ENCODE assay signal across 22 mouse cellular contexts in genomic region chr6:73082571-73082970, GRCm38 (mm10).
A peak's percentile ranks its signal among the peaks of the same experiment; 100 is the strongest.
DNase-seq lines count a peak whose midpoint lies in the region; ATAC-seq and TF ChIP-seq lines count a peak whose summit lies in the region.
"Had no signal": no experiment of that assay in that cellular context is flagged by ENCODE, and none has a peak within 500 bp of the region (broad histone marks: within the 10 kb centered on the region; RNA-seq: fewer than 3 reads in every experiment).

No protein-coding gene starts in this region.

- WGBS in heart, adult 2 months = 87% methylated on average over 9 of the region's 9 CpGs
- 93% methylated on average over 9 of the region's 9 CpGs for WGBS in midbrain, embryonic 11.5 days
- WGBS in midbrain, embryonic 10.5 days = 92% methylated on average over 9 of the region's 9 CpGs

- ATAC-seq in midbrain, embryonic 11.5 days (ENCODE audit: low FRiP score) = no peak
- ATAC-seq: activated CD4-positive, CD25-positive, alpha-beta regulatory T cell, adult 4 months; CD4-positive, CD25-positive, alpha-beta regulatory T cell, adult 4 months; Patski had no signal

- no peak overlapping the region for H3K4me3 ChIP-seq in heart, adult 2 months
- H3K4me3 ChIP-seq in midbrain, embryonic 11.5 days (ENCODE audit: low read depth, low read length) = no peak overlapping the region
- no peak overlapping the region for H3K4me3 ChIP-seq in midbrain, embryonic 10.5 days
- no peak overlapping the region for H3K4me3 ChIP-seq in CH12.LX (replicated peaks in 1 of 3; ENCODE audit: low read depth in 2 of 3, low read length in 2 of 3, poor library complexity in 1 of 3)

- TF ChIP-seq EP300 in heart, adult 2 months (IDR thresholded peaks at IDR 0.05; ENCODE audit: insufficient read depth, low read depth, low read length) = no peak
- TF ChIP-seq EP300 in CH12.LX (IDR thresholded peaks at IDR 0.05; ENCODE audit: low read length) = peak; percentile 87

- no peak for TF ChIP-seq CTCF in heart, adult 2 months (IDR thresholded peaks at IDR 0.05)
- TF ChIP-seq CTCF in CH12.LX (conservative IDR thresholded peaks at IDR 0.05 in 1 of 2, IDR thresholded peaks at IDR 0.05 in 1 of 2; ENCODE audit: low read depth in 2 of 2, low read length in 2 of 2) = no peak

- TF ChIP-seq POLR2A in heart, adult 2 months (IDR thresholded peaks at IDR 0.05; ENCODE audit: insufficient read depth, low read depth, low read length) = no peak
- TF ChIP-seq POLR2A in CH12.LX (IDR thresholded peaks at IDR 0.05; ENCODE audit: low read depth, low read length) = no peak

- dilution Hi-C loops in CH12.LX (cut with MboI; ENCODE audit: extremely low pct_ligation_motif_present, extremely low pct_unique_long_range_greater_than_20kb, low sequenced_read_pairs) = no loop called here

- H3K27me3 ChIP-seq in heart, adult 2 months (ENCODE audit: control insufficient read depth, insufficient read depth, low read length) = no peaks in the 10 kb centered on the region
- no peaks in the 10 kb centered on the region for H3K27me3 ChIP-seq in midbrain, embryonic 11.5 days (ENCODE audit: control insufficient read depth, insufficient read depth, low read length)
- no peaks in the 10 kb centered on the region for H3K27me3 ChIP-seq in midbrain, embryonic 10.5 days (ENCODE audit: low read depth, poor library complexity, severe bottlenecking)
- no peaks in the 10 kb centered on the region for H3K27me3 ChIP-seq in CH12.LX (replicated peaks)

- no peak for TF ChIP-seq RAD21 in CH12.LX (IDR thresholded peaks at IDR 0.05; ENCODE audit: low read depth, low read length)

- H3K4me1 ChIP-seq in heart, adult 2 months (ENCODE audit: control insufficient read depth, insufficient read depth, low read length) = no peaks in the 10 kb centered on the region
- no peaks in the 10 kb centered on the region for H3K4me1 ChIP-seq in midbrain, embryonic 11.5 days (ENCODE audit: control insufficient read depth, insufficient read depth, low read length)
- no peaks in the 10 kb centered on the region for H3K4me1 ChIP-seq in midbrain, embryonic 10.5 days
- H3K4me1 ChIP-seq in CH12.LX (ENCODE audit: control insufficient read depth in 1 of 2, insufficient read depth in 2 of 2) = peaks cover 3 to 10% of the 10 kb centered on the region in 2 experiments; a peak in 3 of 4 replicates

- intact Hi-C loops in heart, adult 2 months (cut with DNase I) = no loop called here

- H3K79me2 ChIP-seq in heart, adult 2 months (replicated peaks; ENCODE audit: control insufficient read depth, insufficient read depth, low read length) = no peaks in the 10 kb centered on the region
- no peaks in the 10 kb centered on the region for H3K79me2 ChIP-seq in CH12.LX (replicated peaks; ENCODE audit: control insufficient read depth, extremely low read depth, insufficient read depth, poor library complexity, severe bottlenecking)

- H3K27ac ChIP-seq in heart, adult 2 months = no peak overlapping the region
- no peak overlapping the region for H3K27ac ChIP-seq in midbrain, embryonic 11.5 days (ENCODE audit: low read depth, low read length)
- H3K27ac ChIP-seq in midbrain, embryonic 10.5 days (replicated peaks) = no peak overlapping the region
- H3K27ac ChIP-seq in CH12.LX (ENCODE audit: insufficient read depth, low read depth) = no peak overlapping the region

- peak; percentile 56 for DNase-seq in heart, adult 11 months
- DNase-seq in heart, adult 2 months = no peak
- peak; percentile 60 for DNase-seq in midbrain, embryonic 11.5 days (ENCODE audit: low spot score, missing footprints)
- no peak for DNase-seq in midbrain, embryonic 10.5 days (ENCODE audit: low spot score)
- DNase-seq in CH12.LX (ENCODE audit: extremely low read depth) (peak; percentile 12), adipocyte (ENCODE audit: low spot score) (no peak)
- DNase-seq: adrenal gland, adult 2 months; adrenal gland, adult 8-10 months; adrenal gland, postnatal 10 days; adrenal gland, postnatal 14 days; adrenal gland, postnatal 25 days; adrenal gland, postnatal 36 days; B cell, adult 2 months; cerebellum, adult 11 months; cerebellum, adult 11-12 months; cerebellum, adult 18-20 months; cerebellum, adult 2 months; cerebellum, adult 8-10 months had no signal

- no peak overlapping the region for H3K4me2 ChIP-seq in midbrain, embryonic 11.5 days
- 0 out of 2 replicates have a peak overlapping the region, but pooled peaks have one; percentile 38 for H3K4me2 ChIP-seq in CH12.LX (ENCODE audit: insufficient read depth, low read depth, poor library complexity, severe bottlenecking)

- H3K36me3 ChIP-seq in heart, adult 2 months (ENCODE audit: control insufficient read depth, insufficient read depth, low read length) = no peaks in the 10 kb centered on the region
- no peaks in the 10 kb centered on the region for H3K36me3 ChIP-seq in midbrain, embryonic 11.5 days (ENCODE audit: control insufficient read depth, insufficient read depth, low read length)
- no peaks in the 10 kb centered on the region for H3K36me3 ChIP-seq in midbrain, embryonic 10.5 days
- H3K36me3 ChIP-seq in CH12.LX (replicated peaks in 1 of 2; ENCODE audit: control insufficient read depth in 1 of 2, insufficient read depth in 1 of 2, low read length in 1 of 2) = no peaks in the 10 kb centered on the region
- H3K36me3 ChIP-seq: G1E had no signal

- in situ Hi-C loops in CH12.LX (cut with MboI; ENCODE audit: low pct_ligation_motif_present, low pct_unique_long_range_greater_than_20kb, low sequenced_read_pairs) = no loop called here

- no peaks in the 10 kb centered on the region for H3K9me3 ChIP-seq in midbrain, embryonic 11.5 days (ENCODE audit: control insufficient read depth, low read length)
- peaks cover 12% of the 10 kb centered on the region; the same call in 1 of the 2 replicates for H3K9me3 ChIP-seq in midbrain, embryonic 10.5 days (replicated peaks)
- no peaks in the 10 kb centered on the region for H3K9me3 ChIP-seq in CH12.LX (replicated peaks; ENCODE audit: low read length)
- H3K9me3 ChIP-seq: G1E had no signal

- H3K9ac ChIP-seq in heart, adult 2 months (ENCODE audit: low read depth, low read length) = no peak overlapping the region
- no peak overlapping the region for H3K9ac ChIP-seq in midbrain, embryonic 11.5 days (ENCODE audit: low read length)
- H3K9ac ChIP-seq in CH12.LX (ENCODE audit: insufficient read depth, low read depth) = no peak overlapping the region

TF ChIP-seq in CH12.LX, 34 proteins besides CTCF, POLR2A, EP300 and RAD21:
- TF ChIP-seq RCOR1 (conservative IDR thresholded peaks at IDR 0.05; ENCODE audit: low read depth, low read length) (peak; percentile 69; the same call in 1 of the 2 replicates), JUND (conservative IDR thresholded peaks at IDR 0.05; ENCODE audit: low read depth, low read length) (peak; percentile 97), IRF4 (IDR thresholded peaks at IDR 0.05; ENCODE audit: low read depth, low read length) (peak; percentile 95), MYC (IDR thresholded peaks at IDR 0.05; ENCODE audit: low read depth, low read length) (peak; percentile 16; the same call in 1 of the 2 replicates), E2F4 (IDR thresholded peaks at IDR 0.05; ENCODE audit: insufficient replicate concordance, low read depth, low read length) (no peak), USF1 (IDR thresholded peaks at IDR 0.05; ENCODE audit: low read depth, low read length) (no peak), JUN (IDR thresholded peaks at IDR 0.05; ENCODE audit: insufficient read depth, low read depth, low read length) (peak; percentile 90), BHLHE40 (IDR thresholded peaks at IDR 0.05; ENCODE audit: low read depth, low read length) (peak; percentile 82), MAFK (IDR thresholded peaks at IDR 0.05; ENCODE audit: insufficient replicate concordance, low read length) (peak; percentile 30; the same call in 1 of the 2 replicates), CHD1 (IDR thresholded peaks at IDR 0.05; ENCODE audit: low read depth, low read length) (no peak), MAX (IDR thresholded peaks at IDR 0.05; ENCODE audit: low read length) (peak; percentile 44; the same call in 1 of the 2 replicates)

Comparison
In these comparisons a context has a peak if more than half of its experiments do, and no peak if none do; other contexts are left out.
1. DNase-seq: peak in heart, adult 11 months (single experiment), midbrain, embryonic 11.5 days (single experiment) and CH12.LX (single experiment); none in heart, adult 2 months (0 of 2), midbrain, embryonic 10.5 days (single experiment) and adipocyte (single experiment).